Mouse (Mus musculus) MEL (cell line): ENCODE measurements around the gene Aga. TPM values are rescaled to one million over a fixed set of nuclear protein-coding genes. Genes with fewer than 3 reads are reported as not detected.

Experiments used
- DNase-seq: peaks from one replicate; pipeline ENCODE4 v3.0.0; 2011; ENCODE audit warnings: low read depth, low spot score
- H3K27ac ChIP-seq: 2 replicates; pipeline ENCODE4 v1.5.1; 2012; ENCODE audit warnings: low read depth, mild to moderate bottlenecking, control low read depth, low read length, moderate library complexity; ENCODE audit not compliant: control insufficient read depth
- H3K27me3 ChIP-seq, 2 experiments: fragments of 150-350 bp in 1 of 2; sonication (generic) in 1 of 2; 2 replicates each; pipeline ENCODE4 v1.6.1; 2012; ENCODE audit warnings: low read length in 2 of 2, mild to moderate bottlenecking in 2 of 2, improper control_type of control experiment in 1 of 2, moderate library complexity in 1 of 2; ENCODE audit not compliant: insufficient read depth in 2 of 2, control insufficient read depth in 1 of 2
- H3K36me3 ChIP-seq, 2 experiments: 2 replicates each; pipeline ENCODE4 v1.6.1; 2012 to 2014; ENCODE audit warnings: low read length in 2 of 2, improper control_type of control experiment in 1 of 2, inconsistent platforms in 1 of 2, mild to moderate bottlenecking in 1 of 2; ENCODE audit not compliant: insufficient read depth in 2 of 2, control insufficient read depth in 1 of 2
- H3K4me1 ChIP-seq, 2 experiments: fragments of 150-350 bp in 1 of 2; sonication (generic) in 1 of 2; 2 replicates each; pipeline ENCODE4 v1.6.1; 2012; ENCODE audit warnings: low read length in 2 of 2, improper control_type of control experiment in 1 of 2, mild to moderate bottlenecking in 1 of 2; ENCODE audit not compliant: insufficient read depth in 2 of 2, control insufficient read depth in 1 of 2
- H3K4me3 ChIP-seq, 2 experiments: fragments of 150-350 bp in 1 of 2; sonication (generic) in 1 of 2; 2 replicates each; pipeline ENCODE4 v1.5.1; 2012; ENCODE audit warnings: low read depth in 2 of 2, low read length in 2 of 2, mild to moderate bottlenecking in 2 of 2, moderate library complexity in 2 of 2, control low read depth in 1 of 2, improper control_type of control experiment in 1 of 2; ENCODE audit not compliant: control insufficient read depth in 1 of 2, insufficient read depth in 1 of 2
- H3K79me2 ChIP-seq: 2 replicates; pipeline ENCODE4 v1.6.1; 2012; ENCODE audit warnings: mild to moderate bottlenecking, low read length, moderate library complexity; ENCODE audit not compliant: control insufficient read depth, poor library complexity, insufficient read depth
- H3K9ac ChIP-seq: 2 replicates; pipeline ENCODE4 v1.6.1; 2012; ENCODE audit warnings: low read depth, mild to moderate bottlenecking, control low read depth, low read length, moderate library complexity; ENCODE audit not compliant: control insufficient read depth, poor library complexity, severe bottlenecking
- H3K9me3 ChIP-seq: fragments of 150-350 bp; sonication (generic); replicated peaks from 2 replicates; pipeline ENCODE4 v1.6.1; 2012; ENCODE audit warnings: mild to moderate bottlenecking, low read length, improper control_type of control experiment, moderate library complexity; ENCODE audit not compliant: insufficient read depth
- BHLHE40 ChIP-seq: IDR thresholded peaks from 2 replicates; pipeline ENCODE4 v1.6.1; 2012; ENCODE audit warnings: low read depth, mild to moderate bottlenecking, inconsistent platforms, low read length, improper control_type of control experiment, borderline replicate concordance
- CHD1 ChIP-seq: IDR thresholded peaks from 2 replicates; pipeline ENCODE4 v1.6.1; 2012; ENCODE audit warnings: low read depth, mild to moderate bottlenecking, inconsistent platforms, low read length, improper control_type of control experiment
- CHD2 ChIP-seq: IDR thresholded peaks from 2 replicates; pipeline ENCODE4 v1.6.1; 2011; ENCODE audit warnings: low read length, improper control_type of control experiment
- CTCF ChIP-seq, 3 experiments: IDR thresholded peaks in 2 of 3; conservative IDR thresholded peaks in 1 of 3; 2 replicates each; pipeline ENCODE4 v1.5.1; 2011 to 2012; ENCODE audit warnings: low read length in 3 of 3, low read depth in 2 of 3, mild to moderate bottlenecking in 2 of 3, improper control_type of control experiment in 1 of 3, inconsistent platforms in 1 of 3, mixed read lengths in 1 of 3, moderate library complexity in 1 of 3; ENCODE audit not compliant: control insufficient read depth in 1 of 3, insufficient read depth in 1 of 3, poor library complexity in 1 of 3, severe bottlenecking in 1 of 3
- E2F4 ChIP-seq: IDR thresholded peaks from 2 replicates; pipeline ENCODE4 v1.6.1; 2011; ENCODE audit warnings: low read depth, low read length, improper control_type of control experiment, borderline replicate concordance
- ELF1 ChIP-seq: IDR thresholded peaks from 2 replicates; pipeline ENCODE4 v1.6.1; 2014; ENCODE audit warnings: low read depth, mild to moderate bottlenecking, inconsistent platforms, low read length, improper control_type of control experiment, moderate library complexity
- EP300 ChIP-seq, 2 experiments: IDR thresholded peaks; 2 replicates each; pipeline ENCODE4 v1.6.1; 2011; ENCODE audit warnings: improper control_type of control experiment in 2 of 2, low read length in 2 of 2, low read depth in 1 of 2, mild to moderate bottlenecking in 1 of 2
- ETS1 ChIP-seq: IDR thresholded peaks from 2 replicates; pipeline ENCODE4 v1.6.1; 2012; ENCODE audit warnings: low read depth, mild to moderate bottlenecking, inconsistent platforms, low read length, improper control_type of control experiment, moderate library complexity
- GABPA ChIP-seq: IDR thresholded peaks from 2 replicates; pipeline ENCODE4 v1.6.1; 2012; ENCODE audit warnings: low read depth, mild to moderate bottlenecking, inconsistent platforms, low read length, improper control_type of control experiment, moderate library complexity
- GATA1 ChIP-seq: IDR thresholded peaks from 2 replicates; pipeline ENCODE4 v1.6.1; 2011; ENCODE audit warnings: low read depth, low read length, improper control_type of control experiment
- HCFC1 ChIP-seq: IDR thresholded peaks from 2 replicates; pipeline ENCODE4 v1.6.1; 2012; ENCODE audit warnings: low read depth, mild to moderate bottlenecking, inconsistent platforms, low read length, improper control_type of control experiment, moderate library complexity
- JUND ChIP-seq: IDR thresholded peaks from 2 replicates; pipeline ENCODE4 v1.6.1; 2011; ENCODE audit warnings: low read depth, mild to moderate bottlenecking, improper control_type of control experiment, low read length
- KAT2A ChIP-seq: conservative IDR thresholded peaks from 2 replicates; pipeline ENCODE4 v1.6.1; 2012; ENCODE audit warnings: low read depth, low read length, improper control_type of control experiment, inconsistent platforms
- MAFK ChIP-seq: IDR thresholded peaks from 2 replicates; pipeline ENCODE4 v1.6.1; 2011; ENCODE audit warnings: low read depth, mild to moderate bottlenecking, low read length, improper control_type of control experiment, borderline replicate concordance
- MAX ChIP-seq: IDR thresholded peaks from 2 replicates; pipeline ENCODE4 v1.6.1; 2011; ENCODE audit warnings: low read length, improper control_type of control experiment
- MAZ ChIP-seq: IDR thresholded peaks from 2 replicates; pipeline ENCODE4 v1.6.1; 2012; ENCODE audit warnings: low read depth, mild to moderate bottlenecking, inconsistent platforms, low read length, improper control_type of control experiment
- MEF2A ChIP-seq: IDR thresholded peaks from 2 replicates; pipeline ENCODE4 v1.6.1; 2014; ENCODE audit warnings: low read depth, mild to moderate bottlenecking, inconsistent platforms, low read length, improper control_type of control experiment; ENCODE audit not compliant: poor library complexity, insufficient replicate concordance, severe bottlenecking; ENCODE audit errors: extremely low read depth
- MXI1 ChIP-seq: IDR thresholded peaks from 2 replicates; pipeline ENCODE4 v1.6.1; 2011; ENCODE audit warnings: mild to moderate bottlenecking, low read depth, low read length, improper control_type of control experiment
- MYB ChIP-seq: IDR thresholded peaks from 2 replicates; pipeline ENCODE4 v1.6.1; 2011; ENCODE audit warnings: mild to moderate bottlenecking, low read depth, low read length, improper control_type of control experiment
- MYC ChIP-seq: IDR thresholded peaks from 2 replicates; pipeline ENCODE4 v1.6.1; 2011; ENCODE audit warnings: low read depth, mild to moderate bottlenecking, low read length, improper control_type of control experiment, moderate library complexity
- NRF1 ChIP-seq: IDR thresholded peaks from 2 replicates; pipeline ENCODE4 v1.6.1; 2014; ENCODE audit warnings: low read depth, mild to moderate bottlenecking, inconsistent platforms, low read length, improper control_type of control experiment, moderate library complexity; ENCODE audit not compliant: poor library complexity, insufficient read depth, severe bottlenecking
- POLR2A ChIP-seq, 2 experiments: IDR thresholded peaks; 2 replicates each; pipeline ENCODE4 v1.6.1; 2011 to 2012; ENCODE audit warnings: low read length in 2 of 2, mild to moderate bottlenecking in 2 of 2, control low read depth in 1 of 2, improper control_type of control experiment in 1 of 2, low read depth in 1 of 2, moderate library complexity in 1 of 2; ENCODE audit not compliant: control insufficient read depth in 1 of 2, insufficient read depth in 1 of 2, poor library complexity in 1 of 2
- POLR2AphosphoS2 ChIP-seq: IDR thresholded peaks from 2 replicates; pipeline ENCODE4 v1.6.1; 2011; ENCODE audit warnings: low read length, improper control_type of control experiment
- POLR2AphosphoS5 ChIP-seq: IDR thresholded peaks from 2 replicates; pipeline ENCODE4 v1.6.1; 2012; ENCODE audit warnings: low read depth, borderline replicate concordance, mild to moderate bottlenecking, inconsistent platforms, low read length, moderate library complexity, mixed read lengths
- RAD21 ChIP-seq: IDR thresholded peaks from 2 replicates; pipeline ENCODE4 v1.6.1; 2011; ENCODE audit warnings: mild to moderate bottlenecking, low read depth, low read length, improper control_type of control experiment
- RCOR1 ChIP-seq: IDR thresholded peaks from 2 replicates; pipeline ENCODE4 v1.6.1; 2012; ENCODE audit warnings: low read depth, mild to moderate bottlenecking, inconsistent platforms, low read length, improper control_type of control experiment
- SMC3 ChIP-seq: IDR thresholded peaks from 2 replicates; pipeline ENCODE4 v1.6.1; 2011; ENCODE audit warnings: low read depth, low read length, improper control_type of control experiment
- TAL1 ChIP-seq: IDR thresholded peaks from 2 replicates; pipeline ENCODE4 v1.6.1; 2012; ENCODE audit warnings: mild to moderate bottlenecking, inconsistent platforms, low read length, moderate library complexity, mixed read lengths
- TBP ChIP-seq: IDR thresholded peaks from 2 replicates; pipeline ENCODE4 v1.8.0; 2011; ENCODE audit warnings: low read depth, low read length, improper control_type of control experiment
- TCF12 ChIP-seq: IDR thresholded peaks from 2 replicates; pipeline ENCODE4 v1.6.1; 2014; ENCODE audit warnings: low read depth, mild to moderate bottlenecking, inconsistent platforms, low read length, improper control_type of control experiment, moderate library complexity
- UBTF ChIP-seq: IDR thresholded peaks from 2 replicates; pipeline ENCODE4 v1.6.1; 2012; ENCODE audit warnings: low read depth, mild to moderate bottlenecking, inconsistent platforms, low read length, improper control_type of control experiment, moderate library complexity, borderline replicate concordance; ENCODE audit not compliant: insufficient read depth
- USF1 ChIP-seq: IDR thresholded peaks from 2 replicates; pipeline ENCODE4 v1.6.1; 2014; ENCODE audit warnings: low read depth, mild to moderate bottlenecking, inconsistent platforms, low read length, improper control_type of control experiment, moderate library complexity
- ZC3H11A ChIP-seq: IDR thresholded peaks from 2 replicates; pipeline ENCODE4 v1.6.1; 2012; ENCODE audit warnings: low read depth, mild to moderate bottlenecking, inconsistent platforms, low read length, improper control_type of control experiment
- ZKSCAN1 ChIP-seq: IDR thresholded peaks from 2 replicates; pipeline ENCODE4 v1.6.1; 2012; ENCODE audit warnings: low read depth, mild to moderate bottlenecking, inconsistent platforms, low read length, improper control_type of control experiment, moderate library complexity
- ZMIZ1 ChIP-seq: IDR thresholded peaks from 2 replicates; pipeline ENCODE4 v1.6.1; 2012; ENCODE audit warnings: low read depth, mild to moderate bottlenecking, inconsistent platforms, low read length, improper control_type of control experiment, moderate library complexity
- ZNF384 ChIP-seq: IDR thresholded peaks from 2 replicates; pipeline ENCODE4 v1.6.1; 2012; ENCODE audit warnings: low read depth, mild to moderate bottlenecking, inconsistent platforms, low read length, improper control_type of control experiment
- polyA plus RNA-seq, 2 experiments: library from polyadenylated mRNA; stranded (reverse) in 1 of 2; unstranded in 1 of 2; fragments of >175 nt in 1 of 2; fragments of >200 nt in 1 of 2; gene quantifications; 2 replicates each; pipeline versions ENCODE4 v1.2.1 to v1.2.4; 2012; ENCODE audit warnings: low replicate concordance in 2 of 2, low read depth in 1 of 2; ENCODE audit not compliant: insufficient read length in 2 of 2, insufficient read depth in 1 of 2, missing spikeins in 1 of 2
- total RNA-seq: library from RNA; depleted of rRNA; stranded (reverse); fragments of 300-350 nt; gene quantifications from 2 replicates; pipeline ENCODE4 v1.2.3, GENCODE M21; 2012; rRNA removed

Aga gene
- total RNA-seq, result 14.2 and 14.3 TPM in 2 replicates
- polyA plus RNA-seq, result 10 to 100 TPM in 1 of 2 experiments, not detected in 1; 14.9 TPM

GRCm38 (mm10) chr8:53511551-53512127 is at the start of gene Aga:
Gene Aga, plus strand, starts transcription at chr8:53511727.
- peak within 1 kb of the TSS; percentile 52 for H3K27ac ChIP-seq
- 0 out of 4 replicates have a peak, but pooled peaks cover 0 to 5% of the 10 kb centered on the region in 2 experiments for H3K4me1 ChIP-seq
- H3K79me2 ChIP-seq, result peaks cover 4% of the 10 kb centered on the region; the same call in 1 of the 2 replicates
- DNase-seq, result peak; percentile 96
- peak within 1 kb of the TSS; percentile 97 for H3K9ac ChIP-seq
- no peaks in the 10 kb centered on the region for H3K9me3 ChIP-seq
- peak within 1 kb of the TSS; percentile 74 to 90 for H3K4me3 ChIP-seq
- peaks cover 0 to 12% of the 10 kb centered on the region in 2 experiments; a peak in 2 of 4 replicates for H3K36me3 ChIP-seq
- no peaks in the 10 kb centered on the region for H3K27me3 ChIP-seq
- TF ChIP-seq MAFK (no peak), MYB (no peak), MYC (peak; percentile 39; the same call in 1 of the 2 replicates), CHD1 (0 out of 2 replicates have a peak, but pooled peaks have one; percentile 61), JUND (no peak), RCOR1 (no peak), POLR2AphosphoS2 (0 out of 2 replicates have a peak, but pooled peaks have one; percentile 56), RAD21 (no peak), EP300 (IDR thresholded peaks at IDR 0.05; ENCODE audit: low read depth in 1 of 2, low read length in 2 of 2) (no peak), TCF12 (peak; percentile 40), MXI1 (no peak), ZKSCAN1 (no peak), ZNF384 (peak; percentile 97), CTCF (IDR thresholded peaks at IDR 0.05 in 2 of 3, conservative IDR thresholded peaks at IDR 0.05 in 1 of 3; ENCODE audit: control insufficient read depth in 1 of 3, insufficient read depth in 1 of 3, low read depth in 2 of 3, low read length in 3 of 3, poor library complexity in 1 of 3, severe bottlenecking in 1 of 3) (no peak), SMC3 (no peak), KAT2A (no peak), ZC3H11A (no peak), HCFC1 (peak; percentile 82), POLR2A (IDR thresholded peaks at IDR 0.05; ENCODE audit: control insufficient read depth in 1 of 2, insufficient read depth in 1 of 2, low read depth in 1 of 2, low read length in 2 of 2, poor library complexity in 1 of 2) (peak in 1 of 2 experiments; percentile 81; a peak in 2 of 4 replicates), USF1 (peak; percentile 71), MAZ (no peak), POLR2AphosphoS5 (no peak), GATA1 (no peak), MAX (no peak; the same call in 1 of the 2 replicates), E2F4 (no peak), MEF2A (no peak), ETS1 (no peak), BHLHE40 (no peak), ZMIZ1 (no peak), CHD2 (peak; percentile 95), NRF1 (peak; percentile 40; the same call in 1 of the 2 replicates), UBTF (no peak), ELF1 (peak; percentile 64; the same call in 1 of the 2 replicates), GABPA (no peak), TBP (peak; percentile 63), TAL1 (no peak)
